Mouse (Mus musculus) gastrocnemius, adult 2 months (tissue): ENCODE measurements around the gene Inpp5k. TPM values are rescaled to one million over a fixed set of nuclear protein-coding genes. Genes with fewer than 3 reads are reported as not detected.

Experiments used
- DNase-seq: peaks from one replicate; pipeline ENCODE4 v3.0.0; 2022
- H3K27ac ChIP-seq: fragments of 200-600 bp; 2 replicates; pipeline ENCODE4 v1.8.1; 2022; ENCODE audit warnings: mild to moderate bottlenecking
- H3K4me3 ChIP-seq: fragments of 200-600 bp; 2 replicates; pipeline ENCODE4 v1.8.1; 2022; ENCODE audit warnings: mild to moderate bottlenecking, moderate library complexity
- CTCF ChIP-seq: fragments of 200-600 bp; IDR thresholded peaks from 2 replicates; pipeline ENCODE4 v1.8.1; 2022; ENCODE audit warnings: antibody characterized with exemption, mild to moderate bottlenecking, moderate library complexity
- intact Hi-C: fragments of 180-260 bp; cut with DNase I; formaldehyde crosslinking; loops from one replicate; pipeline ENCODE4 v1.15.1; 2025
- total RNA-seq, 2 experiments: library from RNA; stranded (reverse); gene quantifications; 2 replicates each; pipeline ENCODE4 v1.2.3; 2021

Inpp5k gene
- total RNA-seq, 2 experiments from 2014 or later = 25.9 to 27.4 TPM

DNA sequence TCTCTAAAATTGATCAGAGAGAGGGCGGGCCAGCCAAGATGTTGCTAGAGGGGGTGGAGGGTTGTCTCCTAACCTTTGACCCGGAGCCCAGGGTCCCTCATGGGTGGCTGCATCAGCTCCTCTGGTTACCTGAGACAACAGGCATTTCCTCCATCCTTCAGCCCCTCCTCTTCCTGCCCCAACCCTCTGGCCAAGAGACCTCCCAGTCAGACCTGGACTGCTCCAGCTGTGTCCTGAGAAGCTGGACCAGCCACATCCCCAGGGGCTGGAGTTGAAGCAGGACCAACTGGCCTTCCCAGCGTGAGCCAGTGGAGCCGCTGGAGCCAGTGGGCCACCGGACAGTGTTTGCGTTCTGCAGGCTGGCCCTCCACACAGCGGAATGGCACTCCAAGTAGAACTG, 19.5 kb downstream of the Inpp5k start, which contains the start of gene Myo1c:
TSS of gene Myo1c (plus strand) at position 194 of the 400 bp plus-strand sequence.
- intact Hi-C loops = no loop called here
- Histone ChIP-seq H3K4me3 (peak within 1 kb of the TSS; percentile 94), H3K27ac (peak within 1 kb of the TSS; percentile 98)
- no peak for TF ChIP-seq CTCF
- DNase-seq = peak; percentile 85

DNA sequence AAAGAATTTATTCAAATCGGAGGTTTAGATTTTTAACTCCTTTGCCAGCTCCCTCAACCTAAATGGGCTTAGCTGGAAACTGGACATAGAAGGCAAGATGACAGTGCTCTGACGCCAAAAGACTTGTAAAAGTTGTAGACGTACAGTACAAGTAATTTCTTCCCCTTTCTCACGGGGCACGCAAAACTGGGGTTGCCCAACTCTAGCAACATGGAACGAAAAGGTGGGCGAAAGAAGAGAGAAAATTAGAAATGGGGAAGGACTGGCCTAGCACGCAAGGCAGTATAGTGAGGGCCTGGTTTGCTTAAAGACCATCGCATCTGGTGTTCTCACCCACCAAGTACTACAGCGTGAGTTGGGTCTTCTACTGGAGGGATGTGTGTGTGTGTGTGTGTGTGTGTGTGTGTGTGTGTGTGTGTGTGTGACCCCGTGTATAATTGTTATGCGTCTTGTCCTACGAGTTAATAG, 20.2 kb downstream of the Inpp5k start:
- no peak for TF ChIP-seq CTCF
- H3K4me3 ChIP-seq = peak overlapping the region; percentile 94
- intact Hi-C loops = no loop called here
- no peak for DNase-seq
- peak overlapping the region; percentile 98 for H3K27ac ChIP-seq

- H3K4me3 ChIP-seq = peak overlapping the region; percentile 94
- peak; percentile 12; the same call in 1 of the 2 replicates for TF ChIP-seq CTCF
Measured at GRCm38 (mm10) chr11:75651426-75652221, 20.8 kb downstream of the Inpp5k start.

GRCm38 (mm10) chr11:75652222-75652941, 21.6 kb downstream of the Inpp5k start:
- DNase-seq = no peak
- H3K27ac ChIP-seq = peak overlapping the region; percentile 98
- peak overlapping the region; percentile 94 for H3K4me3 ChIP-seq
- TF ChIP-seq CTCF = no peak
- intact Hi-C loops = no loop called here

More at GRCm38 (mm10) chr11:75651426-75652221, 20.8 kb downstream of the Inpp5k start:
- H3K27ac ChIP-seq = peak overlapping the region; percentile 98
- DNase-seq = peak; percentile 92
- intact Hi-C loops = no loop called here

DNA sequence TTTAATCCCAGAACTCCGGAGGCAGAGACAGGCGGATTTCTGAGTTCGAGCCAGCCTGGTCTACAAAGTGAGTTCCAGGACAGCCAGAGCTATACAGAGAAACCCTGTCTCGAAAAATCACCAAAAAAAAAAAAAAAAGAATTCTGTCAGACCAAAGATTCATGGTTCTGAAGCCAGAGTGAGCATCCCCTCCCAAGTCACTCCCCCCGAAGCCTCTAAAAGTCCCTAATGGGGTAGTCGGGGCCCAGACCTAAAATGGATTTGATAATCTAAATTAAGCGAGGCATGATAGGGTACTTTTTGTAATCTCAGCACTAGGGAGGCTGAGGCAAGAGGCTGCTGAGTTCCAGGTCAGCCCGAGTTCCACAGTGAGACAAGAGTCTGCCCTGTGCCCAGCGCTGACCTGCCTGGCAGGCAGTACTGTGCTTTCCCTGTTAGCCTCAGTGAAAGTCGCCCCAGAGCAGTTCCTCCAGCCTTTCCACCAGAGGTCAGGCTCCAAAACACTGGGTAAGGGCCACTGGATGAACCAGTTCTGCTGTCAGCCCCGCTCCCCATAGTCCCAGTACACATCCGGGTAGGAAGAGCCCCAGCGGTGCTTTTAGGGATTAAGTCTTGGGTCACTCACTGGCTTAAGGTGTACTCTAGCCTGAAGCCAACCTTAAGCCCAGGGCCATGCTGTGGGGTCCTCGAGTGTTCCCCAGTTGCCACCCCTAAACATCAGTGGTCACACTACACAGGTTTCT, 22.3 kb downstream of the Inpp5k start:
- H3K4me3 ChIP-seq = peak overlapping the region; percentile 94
- no peak for DNase-seq
- TF ChIP-seq CTCF = peak; percentile 9; the same call in 1 of the 2 replicates
- intact Hi-C loops = no loop called here
- H3K27ac ChIP-seq = peak overlapping the region; percentile 98

DNA sequence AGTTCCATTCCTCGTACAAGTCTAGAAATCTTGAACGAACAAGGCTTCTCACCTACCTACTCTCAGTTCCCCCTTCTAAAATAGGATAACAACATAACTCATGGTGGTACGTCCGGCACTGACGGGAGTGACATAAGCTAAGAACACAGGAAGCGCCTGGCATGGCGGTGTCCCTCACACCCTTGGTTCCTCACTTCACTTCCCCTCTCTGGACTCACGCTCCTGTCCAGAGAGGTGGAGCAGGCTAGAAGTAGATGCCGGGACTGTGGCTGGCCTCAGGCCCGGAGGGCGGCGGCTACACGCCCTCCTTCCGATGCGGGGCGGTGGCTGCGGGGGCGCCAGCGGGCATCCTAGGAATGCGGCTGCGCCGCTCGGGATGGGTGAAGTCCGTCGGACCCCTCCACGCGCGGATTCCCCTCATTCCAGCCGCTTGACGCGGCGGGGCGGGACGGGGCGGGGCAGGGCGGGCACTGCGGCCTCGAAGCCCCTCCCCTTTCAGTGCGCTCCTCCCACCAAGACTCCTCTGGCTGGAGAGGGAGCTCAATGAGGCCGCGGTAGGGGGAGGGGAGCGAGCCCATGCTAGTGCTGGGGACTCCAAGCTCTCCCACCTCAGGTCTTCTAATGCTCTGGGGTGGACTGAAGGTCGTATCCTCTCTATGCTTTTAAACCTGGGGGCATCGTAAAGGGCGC, 23.1 kb downstream of the Inpp5k start:
- Histone ChIP-seq H3K4me3 (peak overlapping the region; percentile 94), H3K27ac (peak overlapping the region; percentile 98)
- TF ChIP-seq CTCF = no peak
- intact Hi-C loops = no loop called here
- peak; percentile 88 for DNase-seq

DNA sequence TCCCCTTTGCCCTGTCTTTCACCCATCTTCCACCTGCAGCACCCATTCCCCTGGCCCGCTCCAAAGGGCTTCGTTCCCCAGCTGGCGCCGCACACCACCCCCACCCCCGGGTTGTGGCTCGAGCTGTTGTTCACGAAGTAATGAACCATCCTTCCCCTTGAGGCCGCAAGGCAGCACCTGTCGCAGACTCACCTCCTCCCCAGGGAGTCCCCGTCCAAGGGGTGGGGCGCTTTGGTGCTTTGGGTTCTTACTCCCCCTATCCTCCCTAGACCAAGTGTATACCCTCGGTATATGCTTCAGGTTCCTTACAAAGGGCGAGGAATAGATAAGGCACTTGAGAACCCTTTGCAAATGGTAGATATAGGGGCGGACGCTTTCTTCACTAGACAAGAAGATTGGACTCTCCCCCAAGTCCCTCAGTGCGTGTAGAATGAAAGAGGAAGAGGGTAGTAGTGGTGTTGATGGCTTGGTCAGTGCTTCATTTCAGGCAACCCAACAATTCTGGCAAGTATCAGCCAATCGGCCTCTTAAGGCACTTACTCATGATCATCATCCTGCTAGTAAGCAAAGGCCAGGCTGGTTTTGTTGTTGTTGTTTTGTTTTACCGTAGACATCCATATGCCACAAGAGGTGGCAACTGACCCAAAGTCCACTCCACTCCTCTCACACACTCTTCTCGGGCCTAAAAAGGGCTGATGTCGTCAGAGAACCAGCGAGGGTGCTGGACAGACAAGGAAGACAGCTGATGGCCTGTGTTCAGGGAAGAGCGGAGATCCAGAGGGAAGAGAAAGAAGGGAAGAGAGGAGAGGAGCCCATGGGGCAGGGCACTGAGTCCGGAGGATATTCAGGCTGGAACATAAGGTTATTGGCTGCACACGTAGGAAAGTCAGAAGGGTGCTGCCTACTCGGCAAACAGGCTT, 23.9 kb downstream of the Inpp5k start:
- TF ChIP-seq CTCF = no peak
- Histone ChIP-seq H3K27ac (peak overlapping the region; percentile 98), H3K4me3 (peak overlapping the region; percentile 94)
- intact Hi-C loops = no loop called here
- DNase-seq = no peak

GRCm38 (mm10) chr11:75655621-75656545, 25.1 kb downstream of the Inpp5k start:
- intact Hi-C loops = loop anchor here (2.0 kb wide), 1 partner anchor 23 kb away; the partner anchor contains the start of gene Crk

GRCm38 (mm10) chr11:75656621-75657590, 26.1 kb downstream of the Inpp5k start:
- DNase-seq = no peak
- peak overlapping the region; percentile 98 for H3K27ac ChIP-seq
- TF ChIP-seq CTCF = no peak
- intact Hi-C loops = loop anchor here (2.0 kb wide), 1 partner anchor 22 kb away; the partner anchor contains the start of gene Crk
- H3K4me3 ChIP-seq = peak overlapping the region; percentile 94

More at GRCm38 (mm10) chr11:75655621-75656545, 25.1 kb downstream of the Inpp5k start:
- 0 out of 2 replicates have a peak, but pooled peaks have one; percentile 1 for TF ChIP-seq CTCF
- peak overlapping the region; percentile 94 for H3K4me3 ChIP-seq
- H3K27ac ChIP-seq = peak overlapping the region; percentile 98
- peak; percentile 87 for DNase-seq
